Mouse (Mus musculus): ENCODE measurements around the gene Il10. TPM values are rescaled to one million over a fixed set of nuclear protein-coding genes. Genes with fewer than 3 reads are reported as not detected.

Il10 gene
- not detected for total RNA-seq (2021)

- no peak for DNase-seq (ENCODE audit: extremely low spot score in 1 of 2, low spot score in 2 of 2)
- intact Hi-C loops (cut with DNase I), result no loop called here
Observed at GRCm38 (mm10) chr1:131019492-131020098, at the start of gene Il10. Il10 (plus strand) TSS chr1:131019845.

- peak in 1 of 2 experiments; percentile 31 for DNase-seq (ENCODE audit: extremely low spot score in 1 of 2, low spot score in 2 of 2)
- intact Hi-C loops (cut with DNase I), result loop anchor here (2.0 kb wide), 1 partner anchor 103 kb away; no protein-coding TSS in a partner anchor
Observed at GRCm38 (mm10) chr1:130979455-130979854, 40.2 kb upstream of the Il10 start.

- intact Hi-C loops (cut with DNase I), result loop anchor here (5.0 kb wide), 1 partner anchor 68 kb away; no protein-coding TSS in a partner anchor
- DNase-seq (ENCODE audit: extremely low spot score in 1 of 2, low spot score in 2 of 2), result no peak
Observed at GRCm38 (mm10) chr1:130984441-130984840, 35.2 kb upstream of the Il10 start.

GRCm38 (mm10) chr1:130987001-130987400, 32.6 kb upstream of the Il10 start:
- intact Hi-C loops (cut with DNase I), result no loop called here
- DNase-seq (ENCODE audit: extremely low spot score in 1 of 2, low spot score in 2 of 2), result no peak

GRCm38 (mm10) chr1:130987418-130987817, 32.2 kb upstream of the Il10 start:
- intact Hi-C loops (cut with DNase I), result no loop called here
- DNase-seq (ENCODE audit: extremely low spot score in 1 of 2, low spot score in 2 of 2), result no peak

- intact Hi-C loops (cut with DNase I), result no loop called here
- no peak for DNase-seq (ENCODE audit: extremely low spot score in 1 of 2, low spot score in 2 of 2)
Observed at GRCm38 (mm10) chr1:130989331-130989730, 30.3 kb upstream of the Il10 start.

- DNase-seq (ENCODE audit: extremely low spot score in 1 of 2, low spot score in 2 of 2), result no peak
- intact Hi-C loops (cut with DNase I), result no loop called here
Observed at GRCm38 (mm10) chr1:130990448-130990847, 29.2 kb upstream of the Il10 start.

- no peak for DNase-seq (ENCODE audit: extremely low spot score in 1 of 2, low spot score in 2 of 2)
- intact Hi-C loops (cut with DNase I), result no loop called here
Observed at GRCm38 (mm10) chr1:130993574-130994154, 26.0 kb upstream of the Il10 start.

GRCm38 (mm10) chr1:130995515-130995914, 24.1 kb upstream of the Il10 start:
- intact Hi-C loops (cut with DNase I), result no loop called here
- no peak for DNase-seq (ENCODE audit: extremely low spot score in 1 of 2, low spot score in 2 of 2)

GRCm38 (mm10) chr1:130996356-130996755, 23.3 kb upstream of the Il10 start:
- no peak for DNase-seq (ENCODE audit: extremely low spot score in 1 of 2, low spot score in 2 of 2)
- intact Hi-C loops (cut with DNase I), result no loop called here

GRCm38 (mm10) chr1:130997441-130997840, 22.2 kb upstream of the Il10 start:
- intact Hi-C loops (cut with DNase I), result no loop called here
- DNase-seq (ENCODE audit: extremely low spot score in 1 of 2, low spot score in 2 of 2), result no peak

- intact Hi-C loops (cut with DNase I), result no loop called here
- no peak for DNase-seq (ENCODE audit: extremely low spot score in 1 of 2, low spot score in 2 of 2)
Observed at GRCm38 (mm10) chr1:130998321-130998720, 21.3 kb upstream of the Il10 start.

- no peak for DNase-seq (ENCODE audit: extremely low spot score in 1 of 2, low spot score in 2 of 2)
- intact Hi-C loops (cut with DNase I), result no loop called here
Observed at GRCm38 (mm10) chr1:130999708-131000107, 19.9 kb upstream of the Il10 start.

GRCm38 (mm10) chr1:131000296-131000695, 19.3 kb upstream of the Il10 start:
- DNase-seq (ENCODE audit: extremely low spot score in 1 of 2, low spot score in 2 of 2), result no peak
- intact Hi-C loops (cut with DNase I), result no loop called here

GRCm38 (mm10) chr1:131002561-131002960, 17.1 kb upstream of the Il10 start:
- intact Hi-C loops (cut with DNase I), result no loop called here
- no peak for DNase-seq (ENCODE audit: extremely low spot score in 1 of 2, low spot score in 2 of 2)

- intact Hi-C loops (cut with DNase I), result no loop called here
- DNase-seq (ENCODE audit: extremely low spot score in 1 of 2, low spot score in 2 of 2), result no peak
Observed at GRCm38 (mm10) chr1:131003037-131003922, 16.4 kb upstream of the Il10 start.

- no peak for DNase-seq (ENCODE audit: extremely low spot score in 1 of 2, low spot score in 2 of 2)
- intact Hi-C loops (cut with DNase I), result no loop called here
Observed at GRCm38 (mm10) chr1:131006069-131006468, 13.6 kb upstream of the Il10 start.

GRCm38 (mm10) chr1:131010201-131011153, 9.2 kb upstream of the Il10 start:
- intact Hi-C loops (cut with DNase I), result no loop called here
- no peak for DNase-seq (ENCODE audit: extremely low spot score in 1 of 2, low spot score in 2 of 2)

GRCm38 (mm10) chr1:131012494-131012893, 7.2 kb upstream of the Il10 start:
- no peak for DNase-seq (ENCODE audit: extremely low spot score in 1 of 2, low spot score in 2 of 2)
- intact Hi-C loops (cut with DNase I), result no loop called here
